Mouse (Mus musculus): ENCODE data around the gene Lrrc56. TPM values are rescaled to one million over a fixed set of nuclear protein-coding genes. Genes with fewer than 3 reads are reported as not detected.
A peak's percentile ranks its signal among the peaks of the same experiment; 100 is the strongest.

The Lrrc56 gene
- polyA plus RNA-seq, 2 experiments = 10.4 to 15.3 TPM

DNA sequence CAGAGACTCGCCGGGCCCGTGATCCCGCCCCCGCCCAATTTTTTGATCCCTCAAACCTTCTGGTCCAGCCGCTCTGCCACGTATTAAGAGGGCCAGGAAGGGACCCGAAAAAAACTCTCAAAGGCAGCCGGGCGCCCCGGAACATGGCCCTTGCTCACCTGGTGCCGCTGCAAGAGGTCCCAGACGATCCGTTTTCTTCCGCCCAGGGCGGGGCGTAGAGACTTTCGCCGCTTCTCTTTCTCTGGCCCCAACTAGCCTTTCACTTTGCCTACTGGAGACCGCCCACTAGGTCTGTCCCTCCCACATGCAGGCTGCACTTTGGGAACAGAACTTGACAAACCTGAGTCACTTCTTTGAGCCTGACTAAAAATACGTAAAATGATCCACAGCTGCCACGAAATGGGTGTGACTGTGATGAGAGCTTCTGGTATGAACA lies 25.4 kb upstream of the Lrrc56 start:
- peak; percentile 66 to 79 (median 66) for DNase-seq (ENCODE audit: low read depth in 3 of 3, low spot score in 3 of 3)
- H3K9me3 ChIP-seq (ENCODE audit: control insufficient read depth, low read length) = no peaks in the 10 kb centered on the region
- H3K36me3 ChIP-seq (replicated peaks; ENCODE audit: control insufficient read depth, insufficient read depth, low read depth) = peaks cover 3% of the 10 kb centered on the region
- peaks cover 40 to 46% of the 10 kb centered on the region in 2 experiments for H3K4me1 ChIP-seq (replicated peaks; ENCODE audit: control insufficient read depth in 2 of 2, insufficient read depth in 2 of 2, low read length in 1 of 2)
- H3K9ac ChIP-seq (replicated peaks) = peak overlapping the region; percentile 69
- under 1% methylated on average over 22 of the region's 22 CpGs for WGBS (ENCODE audit: insufficient replicate concordance)
- H3K4me2 ChIP-seq (ENCODE audit: low read depth) = peak overlapping the region; percentile 82
- ATAC-seq (ENCODE audit: insufficient read depth) = peak; percentile 50
- peak overlapping the region; percentile 67 to 73 for H3K4me3 ChIP-seq (ENCODE audit: insufficient read depth in 1 of 2, low read depth in 2 of 2, low read length in 2 of 2)
- TF ChIP-seq EP300 (IDR thresholded peaks at IDR 0.05; ENCODE audit: low read depth) = no peak
- no peak for TF ChIP-seq CTCF (IDR thresholded peaks at IDR 0.05; ENCODE audit: low read depth)
- H3K27me3 ChIP-seq (ENCODE audit: control insufficient read depth, insufficient read depth, low read length) = no peaks in the 10 kb centered on the region
- H3K27ac ChIP-seq = peak overlapping the region; percentile 70

DNA sequence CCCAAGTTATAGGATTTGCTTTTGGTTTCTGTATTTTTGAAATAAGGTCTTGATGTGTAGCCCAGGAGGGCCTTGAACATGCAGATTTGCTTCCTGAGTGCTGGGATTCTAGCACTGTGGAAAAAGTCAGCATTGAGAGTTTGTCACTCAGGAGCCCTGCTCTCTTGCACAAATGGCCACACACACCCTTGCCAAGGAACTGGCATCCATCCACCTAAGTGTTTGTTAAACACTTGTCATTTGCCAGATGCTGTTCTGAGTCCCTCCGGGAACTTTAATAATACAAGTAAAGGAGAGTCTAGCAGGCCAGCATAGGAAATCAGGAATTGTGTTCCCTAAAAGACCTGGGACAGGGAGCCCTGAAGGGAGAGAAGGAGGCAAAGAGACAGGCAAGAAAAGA lies 24.7 kb upstream of the Lrrc56 start:
- H3K27me3 ChIP-seq (ENCODE audit: control insufficient read depth, insufficient read depth, low read length) = no peaks in the 10 kb centered on the region
- H3K9me3 ChIP-seq (ENCODE audit: control insufficient read depth, low read length) = no peaks in the 10 kb centered on the region
- ATAC-seq (ENCODE audit: insufficient read depth) (no peak), DNase-seq (ENCODE audit: low read depth in 3 of 3, low spot score in 3 of 3) (no peak)
- H3K27ac ChIP-seq = no peak overlapping the region
- no peak overlapping the region for H3K9ac ChIP-seq (replicated peaks)
- WGBS (ENCODE audit: insufficient replicate concordance) = 91% methylated on average over 1 of the region's 1 CpGs
- TF ChIP-seq EP300 (IDR thresholded peaks at IDR 0.05; ENCODE audit: low read depth) (no peak), CTCF (IDR thresholded peaks at IDR 0.05; ENCODE audit: low read depth) (no peak)
- peaks cover 40 to 46% of the 10 kb centered on the region in 2 experiments for H3K4me1 ChIP-seq (replicated peaks; ENCODE audit: control insufficient read depth in 2 of 2, insufficient read depth in 2 of 2, low read length in 1 of 2)
- H3K4me2 ChIP-seq (ENCODE audit: low read depth) = peak overlapping the region; percentile 82
- no peaks in the 10 kb centered on the region for H3K36me3 ChIP-seq (replicated peaks; ENCODE audit: control insufficient read depth, insufficient read depth, low read depth)
- H3K4me3 ChIP-seq (ENCODE audit: insufficient read depth in 1 of 2, low read depth in 2 of 2, low read length in 2 of 2) = no peak overlapping the region

DNA sequence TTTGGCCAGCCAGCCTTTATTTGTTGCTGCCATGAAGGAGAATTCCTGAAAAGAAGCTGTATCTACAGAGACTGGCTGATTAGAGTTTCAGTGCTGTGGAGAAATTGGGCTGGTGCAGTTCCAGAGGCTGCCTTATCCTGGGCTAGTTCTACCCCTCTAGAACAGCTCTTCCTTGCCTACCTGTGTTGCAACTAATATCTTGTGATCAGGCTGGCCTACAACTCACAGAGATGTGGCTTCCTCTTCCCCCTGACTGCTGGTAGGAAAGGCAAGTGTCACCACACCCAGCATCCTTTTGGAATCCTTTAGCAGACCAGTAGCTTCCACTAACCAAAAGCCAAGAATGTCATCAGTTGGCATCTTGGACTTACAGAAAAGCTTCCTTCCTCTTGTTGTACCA lies 24.1 kb upstream of the Lrrc56 start:
- H3K27me3 ChIP-seq (ENCODE audit: control insufficient read depth, insufficient read depth, low read length) = no peaks in the 10 kb centered on the region
- H3K4me1 ChIP-seq (replicated peaks; ENCODE audit: control insufficient read depth in 2 of 2, insufficient read depth in 2 of 2, low read length in 1 of 2) = peaks cover 40 to 46% of the 10 kb centered on the region in 2 experiments
- no peaks in the 10 kb centered on the region for H3K9me3 ChIP-seq (ENCODE audit: control insufficient read depth, low read length)
- H3K4me2 ChIP-seq (ENCODE audit: low read depth) = no peak overlapping the region
- no peak overlapping the region for H3K4me3 ChIP-seq (ENCODE audit: insufficient read depth in 1 of 2, low read depth in 2 of 2, low read length in 2 of 2)
- ATAC-seq (ENCODE audit: insufficient read depth) (no peak), DNase-seq (ENCODE audit: low read depth in 3 of 3, low spot score in 3 of 3) (no peak)
- no peaks in the 10 kb centered on the region for H3K36me3 ChIP-seq (replicated peaks; ENCODE audit: control insufficient read depth, insufficient read depth, low read depth)
- no peak for TF ChIP-seq CTCF (IDR thresholded peaks at IDR 0.05; ENCODE audit: low read depth)
- no peak for TF ChIP-seq EP300 (IDR thresholded peaks at IDR 0.05; ENCODE audit: low read depth)
- H3K27ac ChIP-seq = no peak overlapping the region; the same call in none of the 2 replicates
- H3K9ac ChIP-seq (replicated peaks) = no peak overlapping the region

DNA sequence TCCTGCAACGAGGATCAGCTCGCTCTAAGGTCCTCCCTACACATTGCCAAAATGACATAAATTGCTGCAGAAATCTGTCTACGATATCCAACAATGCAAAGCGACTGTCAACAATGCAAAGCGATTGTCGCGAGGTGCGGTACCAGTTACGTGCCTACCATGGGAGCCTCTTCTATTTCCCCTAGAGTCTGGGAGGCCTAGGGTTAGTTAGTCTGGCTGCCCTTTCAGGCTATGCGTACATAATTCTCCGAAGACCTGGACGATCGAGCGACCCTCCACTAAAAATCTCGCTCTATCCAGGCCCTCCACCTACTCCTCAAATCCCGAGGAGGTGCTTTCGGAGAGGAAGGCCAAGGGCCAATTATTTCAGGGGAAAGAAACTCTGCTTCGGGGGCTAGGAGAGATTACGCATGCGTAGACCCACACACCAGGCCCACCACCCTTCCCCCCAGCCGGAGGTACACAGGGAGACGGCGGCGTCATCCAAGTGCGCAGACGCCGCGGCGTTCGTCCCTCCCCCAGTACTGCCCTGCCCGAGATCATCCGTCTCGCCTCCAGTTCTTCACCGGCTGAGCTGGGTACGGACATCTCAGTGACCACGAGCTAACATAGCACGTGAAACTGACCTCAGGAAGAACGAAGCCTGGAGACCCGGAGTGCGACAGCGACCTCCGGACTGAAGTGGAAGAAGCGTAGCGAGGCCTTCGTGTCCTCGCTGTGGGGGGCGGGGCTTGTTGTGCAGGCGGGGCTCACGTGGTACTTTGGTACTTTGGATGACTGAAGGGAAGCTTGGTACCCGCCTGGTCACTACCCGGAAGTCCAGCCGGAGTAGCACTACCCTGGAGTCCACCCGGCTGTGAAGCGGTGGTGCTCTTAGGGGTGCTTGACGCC lies 21.6 kb upstream of the Lrrc56 start, which contains the start of gene Rnh1:
Gene Rnh1 (minus strand): TSS at position 742 of the 891 bp plus-strand sequence.
- Histone ChIP-seq H3K27me3 (ENCODE audit: control insufficient read depth, insufficient read depth, low read length) (no peaks in the 10 kb centered on the region), H3K27ac (peak within 1 kb of the TSS; percentile 28), H3K9me3 (ENCODE audit: control insufficient read depth, low read length) (no peaks in the 10 kb centered on the region), H3K4me2 (ENCODE audit: low read depth) (peak within 1 kb of the TSS; percentile 79), H3K4me1 (replicated peaks; ENCODE audit: control insufficient read depth in 2 of 2, insufficient read depth in 2 of 2, low read length in 1 of 2) (peaks cover 37 to 43% of the 10 kb centered on the region in 2 experiments), H3K4me3 (ENCODE audit: insufficient read depth in 1 of 2, low read depth in 2 of 2, low read length in 2 of 2) (peak within 1 kb of the TSS; percentile 58 to 73), H3K9ac (replicated peaks) (peak within 1 kb of the TSS; percentile 65), H3K36me3 (replicated peaks; ENCODE audit: control insufficient read depth, insufficient read depth, low read depth) (no peaks in the 10 kb centered on the region)
- peak; percentile 70 to 82 (median 74) for DNase-seq (ENCODE audit: low read depth in 3 of 3, low spot score in 3 of 3)
- 2% methylated on average over 55 of the region's 55 CpGs for WGBS (ENCODE audit: insufficient replicate concordance)
- peak; percentile 89 for ATAC-seq (ENCODE audit: insufficient read depth)
- no peak for TF ChIP-seq EP300 (IDR thresholded peaks at IDR 0.05; ENCODE audit: low read depth)
- TF ChIP-seq CTCF (IDR thresholded peaks at IDR 0.05; ENCODE audit: low read depth) = no peak; the same call in 1 of the 2 replicates

DNA sequence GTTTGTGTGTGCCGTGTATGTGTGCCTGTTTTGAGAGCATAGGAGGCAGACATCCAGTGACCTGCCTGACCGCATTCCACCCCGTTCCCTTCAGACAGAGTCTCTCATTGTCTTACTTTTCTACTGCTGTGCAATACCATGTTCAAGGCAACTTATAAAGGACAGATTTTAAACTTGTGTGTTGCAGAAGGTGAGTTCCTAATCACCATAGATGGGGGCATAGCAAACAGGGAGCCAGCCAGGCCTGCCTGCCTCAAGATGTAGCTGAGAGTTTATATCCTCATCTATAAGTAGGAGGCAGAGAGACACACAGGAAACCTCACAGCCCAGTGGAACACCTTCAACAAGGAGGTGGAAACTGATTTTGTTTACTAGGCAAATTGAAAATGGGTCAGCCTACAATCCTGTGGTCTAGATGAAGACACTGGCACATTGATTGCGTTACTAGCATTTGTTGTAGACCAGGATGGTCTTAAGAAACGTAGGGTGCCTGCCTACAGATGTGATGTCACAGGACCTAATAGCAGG lies 20.6 kb upstream of the Lrrc56 start:
- no peaks in the 10 kb centered on the region for H3K9me3 ChIP-seq (ENCODE audit: control insufficient read depth, low read length)
- H3K27me3 ChIP-seq (ENCODE audit: control insufficient read depth, insufficient read depth, low read length) = no peaks in the 10 kb centered on the region
- H3K4me3 ChIP-seq (ENCODE audit: insufficient read depth in 1 of 2, low read depth in 2 of 2, low read length in 2 of 2) = peak overlapping the region in 1 of 2 experiments; percentile 58; a peak in 2 of 4 replicates
- H3K9ac ChIP-seq (replicated peaks) = no peak overlapping the region; the same call in 1 of the 2 replicates
- H3K4me2 ChIP-seq (ENCODE audit: low read depth) = peak overlapping the region; percentile 79
- H3K27ac ChIP-seq = peak overlapping the region; percentile 16; the same call in 1 of the 2 replicates
- no peak for TF ChIP-seq EP300 (IDR thresholded peaks at IDR 0.05; ENCODE audit: low read depth)
- no peak for TF ChIP-seq CTCF (IDR thresholded peaks at IDR 0.05; ENCODE audit: low read depth)
- 76% methylated on average over 5 of the region's 5 CpGs for WGBS (ENCODE audit: insufficient replicate concordance)
- no peaks in the 10 kb centered on the region for H3K36me3 ChIP-seq (replicated peaks; ENCODE audit: control insufficient read depth, insufficient read depth, low read depth)
- ATAC-seq (ENCODE audit: insufficient read depth) (no peak), DNase-seq (ENCODE audit: low read depth in 3 of 3, low spot score in 3 of 3) (no peak)
- peaks cover 33% of the 10 kb centered on the region in 2 experiments for H3K4me1 ChIP-seq (replicated peaks; ENCODE audit: control insufficient read depth in 2 of 2, insufficient read depth in 2 of 2, low read length in 1 of 2)
